Mouse (Mus musculus): ENCODE measurements at regions not wholly inside any gene's neighbourhood (a gene's known extent, or its start where the extent isn't known, plus 50 kb on each side); places are given as distances from the start of the nearest gene placed in this dataset.
A peak's percentile ranks its signal among the peaks of the same experiment; 100 is the strongest.

DNA sequence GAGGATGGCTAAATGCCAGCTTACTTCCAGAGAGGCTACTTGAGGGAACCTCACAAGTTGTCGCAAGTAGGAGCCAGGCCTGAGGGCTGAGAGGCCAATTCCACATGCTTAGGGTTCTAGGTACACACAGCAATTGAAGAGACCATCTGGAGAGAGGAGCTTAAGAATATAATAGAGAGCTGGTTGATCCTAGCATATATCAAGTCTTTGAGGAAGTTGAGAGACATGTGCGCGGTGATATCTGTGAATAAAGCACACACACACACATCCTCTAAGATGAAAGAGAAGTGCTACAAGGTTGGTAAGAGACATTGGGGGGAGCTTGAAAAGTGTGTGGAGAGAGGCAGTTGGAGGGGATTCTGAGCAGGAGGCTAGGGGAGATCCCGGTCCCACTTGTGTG, 189.5 kb downstream of the Zfp462 start:
- DNase-seq: no peak

DNA sequence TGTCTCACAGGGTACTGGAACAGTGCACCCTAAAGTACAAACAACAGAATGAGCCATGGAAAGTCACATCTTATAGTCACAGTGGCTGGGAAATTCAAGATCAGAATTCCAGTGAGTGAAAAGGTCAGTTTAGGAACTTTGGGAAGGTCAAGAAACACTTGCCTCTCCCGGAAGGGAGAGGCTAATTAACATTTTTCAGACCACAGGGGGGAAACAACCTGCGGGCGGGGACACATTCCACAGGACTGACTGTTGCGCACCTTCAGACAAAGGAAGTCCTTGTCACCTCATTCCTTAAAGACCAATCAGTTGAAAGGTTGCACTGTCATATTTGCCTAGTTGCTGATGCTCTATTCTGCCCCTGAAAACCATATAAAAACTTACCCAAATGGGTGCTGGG, 189.9 kb downstream of the Zfp462 start:
- DNase-seq: no peak

DNA sequence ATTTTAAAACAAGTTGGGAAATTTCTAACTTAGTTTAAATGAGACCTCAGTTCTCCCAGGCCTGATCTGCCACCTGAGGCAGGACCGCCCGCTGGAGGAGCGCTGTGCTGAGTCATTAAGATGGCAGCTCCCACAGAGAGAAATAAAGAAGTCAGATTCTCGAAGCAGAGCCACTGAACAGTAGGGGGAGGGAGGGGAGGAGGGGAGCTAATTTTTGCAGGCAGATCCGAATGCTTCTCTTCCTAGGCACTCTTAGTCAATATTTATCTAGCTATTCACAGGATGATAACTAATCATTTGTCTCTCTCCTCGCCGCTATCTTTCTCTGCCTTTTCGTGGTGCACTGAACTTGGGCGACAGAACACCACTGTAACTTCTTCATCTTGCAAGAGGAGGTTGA, 191.4 kb downstream of the Zfp462 start:
- peak; percentile 54 for DNase-seq

DNA sequence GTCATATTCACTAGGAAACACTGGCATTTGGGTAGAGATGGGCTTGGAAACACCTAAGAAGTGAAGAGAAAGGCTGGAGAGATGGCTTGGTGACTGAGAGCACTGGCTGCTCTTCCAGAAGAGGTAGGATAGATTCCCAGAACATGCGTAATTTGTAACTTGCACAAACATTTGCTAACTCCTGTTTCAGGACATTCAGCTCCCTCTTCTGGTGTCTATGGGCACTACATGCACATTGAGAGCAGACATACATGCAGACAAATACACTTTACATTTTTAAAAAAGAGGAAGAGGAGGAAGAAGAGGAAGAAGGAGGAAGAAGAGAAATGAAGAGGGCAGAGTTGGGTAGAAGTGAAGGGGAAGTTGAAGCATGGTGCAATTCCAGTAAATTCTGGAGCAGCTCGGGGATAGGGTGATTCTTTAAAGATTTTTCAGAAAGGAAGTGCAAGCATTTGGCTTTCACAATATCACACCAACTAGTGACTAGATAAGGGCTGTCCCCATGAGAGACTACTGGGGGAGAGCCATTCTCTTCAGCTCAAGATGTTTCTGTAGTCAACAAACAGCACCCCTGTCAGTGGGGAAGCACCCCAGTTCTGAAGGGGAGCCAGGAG, 193.0 kb downstream of the Zfp462 start:
- no peak for DNase-seq

DNA sequence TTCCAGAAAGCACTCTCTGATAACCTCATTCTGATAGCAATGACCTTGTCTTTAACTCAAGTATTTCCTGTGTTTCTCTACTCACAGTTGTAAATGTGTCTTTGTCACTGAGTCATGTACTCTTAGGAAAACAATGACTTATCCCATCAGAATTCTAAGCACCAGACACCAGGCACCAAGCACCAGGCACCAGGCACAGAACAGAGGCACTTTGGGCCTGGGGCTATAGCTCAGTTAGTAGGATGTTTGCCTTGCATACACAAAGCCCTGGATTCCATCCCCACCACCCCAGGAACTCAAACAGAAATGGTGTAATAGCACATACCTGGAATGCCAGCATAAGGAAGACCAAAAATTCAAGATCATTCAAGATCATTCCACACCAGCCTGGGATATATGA, 196.5 kb downstream of the Zfp462 start:
- no peak for DNase-seq

DNA sequence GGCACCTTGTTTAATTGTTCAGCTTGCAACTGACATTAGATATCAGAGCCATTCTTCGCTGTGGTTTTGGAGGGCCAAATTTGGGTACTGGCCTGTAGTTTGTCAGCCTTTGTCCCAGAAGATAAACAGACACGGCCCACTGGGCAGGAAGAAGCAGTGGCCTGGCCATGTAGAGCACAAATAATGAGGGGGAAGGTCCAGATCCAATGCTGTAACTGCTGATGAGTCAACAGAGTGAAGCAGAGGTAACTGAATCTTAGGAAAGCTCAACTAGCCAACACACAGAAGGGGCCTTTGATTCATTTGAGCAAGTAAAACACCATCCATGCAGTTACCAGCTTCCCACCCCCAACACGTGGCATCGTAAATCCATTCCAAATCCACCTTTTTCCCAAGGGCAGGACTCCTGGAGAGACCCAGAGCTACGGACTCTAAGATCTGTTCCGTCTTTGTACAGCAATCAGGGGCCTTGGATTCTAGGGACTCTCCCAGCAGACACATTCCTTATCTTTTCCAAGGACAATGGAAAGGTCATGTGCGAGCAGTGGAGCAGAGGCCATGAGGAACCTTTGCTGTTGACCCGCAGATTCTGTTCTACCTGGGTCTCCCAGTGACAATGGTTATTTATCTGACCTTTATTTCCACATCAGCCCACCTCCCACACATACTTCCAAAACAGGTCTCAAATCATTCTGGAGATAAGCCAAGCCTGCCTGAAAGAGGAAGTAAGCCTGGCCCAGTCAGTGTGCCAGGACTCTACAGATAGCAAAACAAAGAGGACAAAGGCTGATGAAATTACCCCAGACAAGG, 197.3 kb downstream of the Zfp462 start:
- no peak for DNase-seq

DNA sequence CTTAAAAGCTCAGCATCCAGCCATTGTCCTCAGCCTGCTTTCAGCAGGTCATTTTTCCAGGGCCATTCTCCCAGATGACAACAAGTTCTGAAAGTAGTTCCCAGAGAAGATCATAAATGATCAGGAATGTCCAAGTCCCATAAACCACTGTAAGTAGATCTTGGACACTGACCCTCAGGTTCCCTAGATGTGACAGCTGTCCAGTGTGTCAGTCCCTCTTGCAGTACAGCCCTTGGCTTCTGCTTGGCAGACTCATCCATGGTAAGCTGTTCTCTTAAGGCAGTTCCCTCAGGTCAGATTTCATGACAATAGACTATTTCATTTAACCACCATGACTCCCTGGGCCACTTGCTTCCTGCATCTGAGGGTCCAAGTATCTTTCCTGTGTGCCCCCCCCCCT, 198.6 kb downstream of the Zfp462 start:
- DNase-seq: no peak

DNA sequence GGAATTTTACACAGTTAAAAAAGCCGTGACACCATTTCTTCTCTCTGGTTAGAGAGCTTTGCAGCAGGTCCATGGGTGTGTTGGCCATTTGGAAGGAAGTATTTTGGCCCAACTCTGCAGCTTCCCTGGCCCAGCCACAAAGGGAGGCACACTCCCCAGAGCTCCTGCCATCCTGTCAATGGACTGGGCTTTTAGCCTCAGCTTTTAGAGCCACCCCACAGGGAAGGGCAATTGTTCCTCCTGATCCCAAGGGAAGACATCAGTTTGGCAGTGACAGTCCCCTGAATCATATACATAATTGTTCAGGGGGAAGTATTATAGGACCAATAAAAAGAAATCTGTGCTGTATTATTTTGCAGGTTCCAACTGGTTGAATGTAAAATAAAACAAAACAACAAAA, 200.1 kb downstream of the Zfp462 start:
- DNase-seq: peak; percentile 18

DNA sequence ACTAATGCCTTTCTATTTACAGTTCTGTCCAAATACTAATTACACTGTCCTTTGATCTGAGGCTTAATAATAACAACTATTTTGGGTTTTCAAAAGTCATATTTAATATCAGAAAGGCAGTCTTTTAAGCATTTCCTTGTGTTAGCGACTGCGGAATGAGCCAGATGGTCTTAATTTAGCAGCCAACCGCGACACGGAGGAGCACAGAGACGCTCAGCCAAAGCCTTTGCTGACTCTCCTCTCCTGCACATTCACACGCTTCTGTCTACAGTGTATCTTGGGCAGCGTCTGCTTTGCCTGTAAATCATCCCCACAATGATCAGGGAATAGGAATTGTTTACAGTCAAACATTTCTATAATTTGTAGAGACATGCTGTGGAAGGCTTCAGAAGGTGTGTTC, 201.1 kb downstream of the Zfp462 start:
- peak; percentile 63 for DNase-seq

DNA sequence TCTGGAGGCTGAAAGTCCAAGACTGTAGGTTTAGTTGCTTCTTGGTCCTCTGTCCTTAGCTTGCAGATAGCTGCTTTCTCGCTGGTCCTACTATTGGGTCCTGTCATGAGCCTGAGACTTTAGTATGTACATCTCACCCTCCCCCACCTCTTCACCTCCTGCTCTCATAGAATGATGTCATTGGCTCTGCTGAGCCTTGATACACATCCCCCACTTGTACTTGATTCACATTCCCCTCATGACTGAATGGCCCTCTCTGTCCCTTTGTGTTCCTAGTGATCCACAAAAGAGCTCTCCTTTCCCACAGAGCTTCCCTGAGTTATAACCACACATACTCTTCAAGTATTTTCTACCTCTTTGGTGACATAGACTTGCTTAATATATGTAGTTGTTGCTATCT, 201.5 kb upstream of the Rad23b start:
- peak; percentile 30 for DNase-seq

DNA sequence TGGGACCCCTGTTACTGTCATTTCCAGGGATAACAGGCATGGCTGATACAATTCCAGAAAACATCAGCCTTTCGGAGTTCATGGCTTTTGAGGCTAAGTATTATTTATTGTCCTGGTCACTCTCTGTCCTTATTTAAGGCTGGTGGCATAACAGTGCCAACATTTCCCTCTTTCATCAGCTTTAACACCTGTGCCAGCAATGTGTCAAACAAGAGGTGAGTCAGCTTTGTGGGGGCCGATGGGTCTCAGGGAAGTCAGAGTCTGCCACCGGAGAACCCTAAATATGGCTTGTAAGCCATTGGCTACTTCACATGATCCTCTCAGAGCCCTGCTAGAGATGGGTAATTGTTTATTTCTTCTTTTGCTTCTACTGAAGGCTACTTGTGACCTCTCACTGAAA, 195.3 kb upstream of the Rad23b start:
- DNase-seq: no peak

DNA sequence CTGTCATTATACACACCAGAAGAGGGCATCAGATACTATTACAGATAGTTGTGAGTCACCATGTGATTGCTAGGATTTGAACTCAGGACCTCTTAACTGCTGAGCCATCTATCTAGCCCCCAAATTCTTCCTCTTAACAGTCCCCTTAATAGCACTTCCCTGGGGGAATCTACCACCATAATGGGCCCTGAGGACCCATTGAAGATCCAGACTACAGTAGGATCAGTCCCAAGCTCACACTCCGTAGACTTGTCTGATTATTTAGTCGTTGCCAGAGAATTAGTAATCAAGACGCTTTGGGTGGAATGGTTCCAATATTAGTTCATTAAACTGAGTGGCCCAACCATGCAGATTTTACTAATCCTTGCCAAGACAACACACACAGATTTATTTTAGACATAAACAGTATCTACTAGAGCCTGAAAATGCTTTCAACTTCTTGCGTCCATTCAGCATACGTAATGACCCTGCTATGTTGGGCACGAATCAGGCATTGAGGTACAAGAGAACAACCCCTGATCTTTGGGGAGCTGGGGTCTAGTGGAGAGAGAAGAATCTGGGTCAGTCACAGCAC, 191.6 kb upstream of the Rad23b start:
- DNase-seq: no peak

DNA sequence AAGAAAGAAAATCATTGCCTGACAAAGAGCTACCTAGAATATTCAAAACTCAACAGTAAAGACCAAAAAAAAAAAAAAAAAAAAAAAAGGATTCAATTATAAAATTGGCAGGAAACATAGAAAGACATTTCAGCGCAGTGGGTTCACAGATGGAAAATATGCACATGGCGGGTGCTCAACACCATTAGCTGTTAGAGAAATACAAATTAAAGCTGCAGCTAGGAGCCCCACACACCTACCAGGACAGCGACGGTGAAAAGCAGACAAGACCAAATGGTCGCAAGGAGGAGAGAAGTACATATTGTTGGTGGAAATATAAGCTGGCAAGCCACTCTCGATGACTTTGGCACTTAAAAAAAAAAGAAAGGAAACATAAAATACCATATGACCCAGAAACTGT, 183.6 kb upstream of the Rad23b start:
- DNase-seq: no peak

DNA sequence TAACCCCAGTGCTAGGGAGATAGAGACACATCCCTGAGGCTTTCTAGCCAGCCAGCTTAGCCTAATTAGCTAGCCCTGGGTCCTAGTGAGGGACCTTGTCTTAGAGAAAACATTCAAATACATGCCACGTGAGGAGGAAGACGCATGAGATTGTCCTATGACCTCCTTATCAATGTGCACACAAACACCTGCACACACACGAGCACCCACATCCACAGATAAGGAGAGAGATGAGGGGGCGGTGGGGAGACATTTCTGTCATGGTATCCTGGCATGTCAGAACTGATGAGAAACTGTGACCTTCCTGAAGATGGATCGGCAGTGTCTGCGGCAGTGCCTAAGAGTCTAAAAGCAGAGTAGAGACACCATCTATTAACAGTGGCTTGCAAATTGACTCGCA, 180.8 kb upstream of the Rad23b start:
- DNase-seq: no peak

DNA sequence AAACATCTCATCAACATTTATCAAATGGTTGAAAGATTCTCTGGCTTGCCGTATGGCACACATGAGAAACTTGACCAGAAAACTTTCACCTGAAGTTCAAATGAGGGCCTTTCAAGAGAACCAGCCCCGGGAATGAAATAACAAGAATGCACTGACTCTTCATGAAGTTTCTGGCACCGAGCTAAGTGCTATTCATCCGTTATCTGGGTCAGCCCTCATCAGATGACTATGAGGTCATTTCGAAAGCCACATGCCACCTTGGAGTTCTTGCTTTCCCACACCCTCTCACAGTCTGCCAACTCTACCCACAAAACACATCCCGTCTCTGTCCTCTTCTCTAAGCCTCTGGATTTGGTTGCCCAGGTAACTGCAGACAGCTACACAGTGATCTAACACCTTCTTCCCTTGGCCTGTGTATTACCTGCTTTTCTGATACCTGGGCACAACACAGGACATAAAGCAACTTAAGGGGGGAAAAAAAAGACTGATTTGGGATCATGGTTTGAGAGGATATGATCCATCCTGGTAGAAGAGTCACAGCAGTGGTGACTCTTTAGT, 177.4 kb upstream of the Rad23b start:
- no peak for DNase-seq

DNA sequence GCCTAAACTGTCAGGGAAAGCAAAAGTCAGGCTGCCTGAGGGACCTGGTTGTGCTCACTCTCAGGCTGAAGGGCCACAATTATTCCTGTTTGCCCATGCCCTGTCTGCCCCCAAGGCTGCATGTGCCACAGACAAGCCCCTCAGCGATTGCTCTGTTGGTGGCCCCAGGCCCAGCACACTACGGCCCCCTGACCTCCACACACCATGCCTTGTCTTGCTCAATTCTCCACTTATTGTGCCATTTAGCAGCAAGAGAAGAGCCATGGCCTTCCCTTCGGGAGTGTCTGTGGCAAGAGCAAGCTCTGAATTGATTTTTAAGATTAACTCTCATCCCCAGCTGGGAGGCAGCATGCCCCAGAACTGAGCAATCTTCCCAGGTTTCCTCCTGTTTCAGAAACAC, 173.8 kb upstream of the Rad23b start:
- no peak for DNase-seq

DNA sequence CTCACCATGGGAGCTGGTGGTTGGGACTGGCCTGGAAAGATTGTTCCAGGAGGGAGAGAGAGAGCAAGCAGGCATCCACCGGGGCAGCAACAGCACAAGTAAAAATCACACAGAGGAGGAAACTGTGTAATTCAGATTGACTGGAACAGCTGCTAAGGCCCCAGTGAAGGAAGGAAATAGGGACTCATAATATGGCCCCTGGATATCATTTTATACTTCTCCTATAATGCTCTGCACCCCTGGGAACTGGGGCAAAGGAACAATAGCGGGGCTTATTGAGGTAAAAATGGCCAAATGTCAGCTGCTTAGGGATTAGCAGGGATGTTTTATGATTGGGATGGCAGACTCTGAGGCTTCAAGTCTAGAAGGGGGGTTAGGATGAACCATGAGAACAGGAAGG, 170.4 kb upstream of the Rad23b start:
- DNase-seq: peak; percentile 13

DNA sequence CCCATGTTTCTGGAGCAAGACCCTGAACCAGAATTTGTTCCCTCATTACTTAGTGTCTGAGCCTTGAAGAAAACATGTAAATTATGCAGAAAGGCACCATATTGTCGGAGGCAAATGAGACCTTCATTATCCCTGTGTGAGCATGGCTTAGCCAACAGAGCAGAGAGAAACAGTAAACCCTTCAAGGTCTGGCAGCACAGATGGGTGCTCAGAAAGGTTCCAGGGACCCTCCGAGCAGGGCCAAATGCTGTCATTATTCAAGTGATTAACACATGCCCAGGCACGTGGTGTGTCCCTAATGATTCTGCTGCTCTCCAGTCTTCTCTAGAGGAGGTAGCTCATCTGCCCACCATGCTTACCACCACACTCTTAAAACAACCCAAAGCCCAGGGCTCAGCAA, 166.3 kb upstream of the Rad23b start:
- DNase-seq: no peak

DNA sequence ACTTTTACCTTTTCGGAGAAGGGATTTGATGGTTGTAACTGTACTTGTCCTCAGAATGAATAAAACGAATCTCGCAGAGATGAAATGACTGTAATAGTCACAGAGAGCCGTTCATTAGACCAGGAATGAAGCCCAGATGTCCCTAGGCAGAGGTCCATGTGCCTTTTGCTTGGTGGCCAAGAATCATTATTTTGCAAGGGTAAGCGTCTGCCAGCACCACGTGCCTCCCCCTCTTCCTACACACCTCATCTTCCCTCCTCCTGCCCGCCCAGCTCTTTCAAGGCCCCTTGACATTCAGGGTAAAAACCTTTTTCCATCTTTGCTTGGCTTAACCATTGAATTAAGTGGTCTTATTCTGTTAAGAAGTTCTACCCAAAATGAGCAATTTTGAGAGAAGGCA, 161.1 kb upstream of the Rad23b start:
- no peak for DNase-seq

DNA sequence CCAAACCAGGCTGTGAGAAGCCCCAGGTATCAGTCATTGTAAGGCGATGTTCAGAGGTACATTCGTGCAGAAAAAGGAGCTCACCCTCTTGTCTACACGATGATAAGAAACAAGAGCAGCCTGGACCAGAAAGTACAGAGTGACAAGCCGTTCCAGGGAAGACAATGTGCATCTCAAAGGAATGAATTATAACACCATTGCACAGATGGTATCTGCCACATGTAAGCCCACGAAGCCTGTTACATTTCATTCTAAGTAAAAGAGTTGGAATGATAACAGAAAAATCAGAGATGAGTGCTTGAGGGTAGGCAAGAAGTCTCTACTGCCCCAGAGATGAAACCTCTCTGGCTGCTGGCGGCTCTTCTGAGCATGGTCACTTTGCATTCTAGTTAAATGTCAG, 159.3 kb upstream of the Rad23b start:
- DNase-seq: no peak

DNA sequence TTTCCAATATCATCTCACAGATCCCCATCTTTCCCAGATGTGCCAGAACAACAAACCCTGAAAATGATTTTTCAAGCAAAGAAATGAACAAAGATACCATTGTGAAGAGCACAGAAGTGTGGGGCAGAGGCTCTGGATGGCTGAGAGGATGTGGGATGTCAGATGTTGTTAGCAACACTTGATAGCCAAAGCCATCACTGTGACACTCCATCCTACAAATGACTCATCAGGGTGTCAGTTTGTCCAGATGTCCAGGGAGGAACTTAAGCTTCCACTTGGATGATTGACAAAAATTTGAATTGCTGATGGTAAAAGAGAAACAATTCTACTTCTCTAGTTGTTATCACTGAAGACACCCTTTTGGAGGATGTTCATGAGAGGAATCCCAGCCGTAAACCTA, 155.8 kb upstream of the Rad23b start:
- DNase-seq: no peak

DNA sequence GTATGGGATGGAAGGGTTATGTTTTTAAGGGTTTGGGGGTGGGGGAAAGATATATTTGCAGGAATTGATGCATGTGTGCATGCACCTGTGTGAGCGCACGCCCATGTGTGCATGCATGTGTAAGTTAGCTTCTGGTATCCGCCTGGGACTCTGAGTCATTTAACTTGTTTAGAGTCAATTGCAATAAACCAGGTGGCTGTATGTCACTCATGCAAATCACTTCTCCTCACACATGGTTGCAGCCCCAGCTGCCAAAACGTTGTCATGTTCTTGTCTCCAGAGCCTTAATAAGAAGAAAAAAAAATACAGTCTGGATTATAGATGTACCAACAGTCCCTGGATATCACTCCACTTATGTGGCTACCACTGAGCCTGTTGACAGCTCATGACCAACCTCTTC, 155.3 kb upstream of the Rad23b start:
- DNase-seq: no peak

DNA sequence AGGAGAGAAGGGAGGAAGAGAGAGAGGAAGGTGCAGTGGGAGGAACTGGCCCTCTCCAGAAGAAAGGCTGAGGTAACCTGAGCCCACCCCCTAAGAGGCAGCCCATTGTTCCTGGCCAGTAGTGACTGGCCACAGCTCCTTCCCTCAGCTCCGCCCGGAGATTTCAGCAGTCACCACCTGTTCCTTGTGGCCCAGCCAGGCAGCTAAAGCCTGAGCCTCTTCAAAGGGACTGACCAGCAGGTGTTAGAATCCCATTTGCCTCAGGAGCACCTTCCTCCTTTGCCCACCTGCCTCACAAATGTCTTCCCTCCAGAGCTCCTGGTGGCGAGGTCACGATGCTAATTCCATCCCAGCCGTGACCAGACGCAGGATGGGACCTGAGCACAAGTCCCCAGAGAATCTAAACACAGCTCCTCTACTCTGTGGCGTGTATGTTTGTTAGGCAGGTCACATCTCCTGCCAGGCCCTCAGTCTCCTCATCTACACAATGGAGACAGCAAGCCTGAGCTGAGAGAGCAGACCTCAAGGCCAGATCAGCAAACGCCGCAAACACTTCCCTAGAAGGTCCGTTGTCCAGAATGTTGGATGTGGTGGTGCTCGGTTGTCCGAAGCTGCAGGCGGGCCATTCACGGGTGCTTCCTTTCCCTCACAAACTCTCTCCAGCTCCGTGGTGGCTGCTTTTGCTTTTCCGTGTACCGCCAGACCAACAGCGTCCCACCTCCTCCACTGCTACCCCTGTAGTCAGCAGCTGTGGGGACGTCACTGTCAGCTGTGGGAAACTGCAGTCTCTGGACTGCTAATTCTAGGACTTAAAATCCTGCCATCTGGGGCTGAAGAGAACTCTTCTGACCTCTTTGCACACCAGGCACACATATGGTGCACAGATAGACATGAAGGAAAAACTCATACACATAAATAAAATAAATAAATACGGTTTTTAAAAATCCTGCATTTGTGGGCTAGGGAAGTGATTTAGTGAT, 145.8 kb upstream of the Rad23b start:
- DNase-seq: peak; percentile 38

Measured in embryo, embryonic 11 days (tissue).